Mouse (Mus musculus): ENCODE measurements around the gene Cry2. TPM values are rescaled to one million over a fixed set of nuclear protein-coding genes. Genes with fewer than 3 reads are reported as not detected.

Cry2 gene
- polyA plus RNA-seq, 1 experiment from 2014 or later, result 25.5 TPM

GRCm38 (mm10) chr2:92365568-92365967 lies 68.3 kb downstream of the Cry2 start:
- Histone ChIP-seq H3K27me3 (ENCODE audit: control insufficient read depth, insufficient read depth, low read length) (peaks cover 2% of the 10 kb centered on the region; the same call in 1 of the 2 replicates), H3K9me3 (ENCODE audit: control insufficient read depth, low read length) (no peaks in the 10 kb centered on the region), H3K4me1 (replicated peaks; ENCODE audit: control insufficient read depth, insufficient read depth, low read length) (peaks cover 7% of the 10 kb centered on the region; the same call in 1 of the 2 replicates), H3K9ac (ENCODE audit: low read length) (no peak overlapping the region), H3K36me3 (ENCODE audit: control insufficient read depth, insufficient read depth, low read length) (peaks cover under 1% of the 10 kb centered on the region; the same call in 1 of the 2 replicates), H3K4me3 (ENCODE audit: low read depth, low read length) (no peak overlapping the region), H3K27ac (ENCODE audit: low read depth, low read length) (no peak overlapping the region), H3K4me2 (ENCODE audit: low read depth, low read length, severe bottlenecking) (no peak overlapping the region)
- no peak for ATAC-seq (replicated peaks; ENCODE audit: low FRiP score)
- no peak for DNase-seq (ENCODE audit: low spot score)
- 93% methylated on average over 10 of the region's 10 CpGs for WGBS

- H3K36me3 ChIP-seq (ENCODE audit: control insufficient read depth, insufficient read depth, low read length), result peaks cover 6% of the 10 kb centered on the region; the same call in 1 of the 2 replicates
- no peak for ATAC-seq (replicated peaks; ENCODE audit: low FRiP score)
- WGBS, result 93% methylated on average over 4 of the region's 4 CpGs
These were observed 69.8 kb downstream of the Cry2 start for GRCm38 (mm10) chr2:92364086-92364485.

GRCm38 (mm10) chr2:92362571-92363228 lies 71.1 kb downstream of the Cry2 start:
- no peak overlapping the region for H3K4me2 ChIP-seq (ENCODE audit: low read depth, low read length, severe bottlenecking)
- 95% methylated on average over 6 of the region's 6 CpGs for WGBS
- H3K36me3 ChIP-seq (ENCODE audit: control insufficient read depth, insufficient read depth, low read length), result peaks cover 6% of the 10 kb centered on the region; the same call in 1 of the 2 replicates
- H3K27ac ChIP-seq (ENCODE audit: low read depth, low read length), result no peak overlapping the region
- 0 out of 2 replicates have a peak, but pooled peaks cover 1% of the 10 kb centered on the region for H3K4me1 ChIP-seq (replicated peaks; ENCODE audit: control insufficient read depth, insufficient read depth, low read length)
- DNase-seq (ENCODE audit: low spot score) (no peak), ATAC-seq (replicated peaks; ENCODE audit: low FRiP score) (no peak)
- H3K9me3 ChIP-seq (ENCODE audit: control insufficient read depth, low read length), result no peaks in the 10 kb centered on the region
- no peaks in the 10 kb centered on the region for H3K27me3 ChIP-seq (ENCODE audit: control insufficient read depth, insufficient read depth, low read length)
- no peak overlapping the region for H3K4me3 ChIP-seq (ENCODE audit: low read depth, low read length)
- no peak overlapping the region for H3K9ac ChIP-seq (ENCODE audit: low read length)

More at GRCm38 (mm10) chr2:92364086-92364485, 69.8 kb downstream of the Cry2 start:
- 0 out of 2 replicates have a peak, but pooled peaks cover 1% of the 10 kb centered on the region for H3K4me1 ChIP-seq (replicated peaks; ENCODE audit: control insufficient read depth, insufficient read depth, low read length)
- H3K9ac ChIP-seq (ENCODE audit: low read length), result no peak overlapping the region
- H3K4me2 ChIP-seq (ENCODE audit: low read depth, low read length, severe bottlenecking), result no peak overlapping the region
- H3K4me3 ChIP-seq (ENCODE audit: low read depth, low read length), result no peak overlapping the region
- no peak for DNase-seq (ENCODE audit: low spot score)
- H3K9me3 ChIP-seq (ENCODE audit: control insufficient read depth, low read length), result no peaks in the 10 kb centered on the region
- no peaks in the 10 kb centered on the region for H3K27me3 ChIP-seq (ENCODE audit: control insufficient read depth, insufficient read depth, low read length)
- H3K27ac ChIP-seq (ENCODE audit: low read depth, low read length), result no peak overlapping the region

GRCm38 (mm10) chr2:92361795-92362194 lies 72.0 kb downstream of the Cry2 start:
- Histone ChIP-seq H3K36me3 (ENCODE audit: control insufficient read depth, insufficient read depth, low read length) (peaks cover 6% of the 10 kb centered on the region; the same call in 1 of the 2 replicates), H3K4me2 (ENCODE audit: low read depth, low read length, severe bottlenecking) (no peak overlapping the region), H3K9me3 (ENCODE audit: control insufficient read depth, low read length) (no peaks in the 10 kb centered on the region), H3K27me3 (ENCODE audit: control insufficient read depth, insufficient read depth, low read length) (no peaks in the 10 kb centered on the region), H3K4me3 (ENCODE audit: low read depth, low read length) (no peak overlapping the region), H3K27ac (ENCODE audit: low read depth, low read length) (no peak overlapping the region), H3K4me1 (replicated peaks; ENCODE audit: control insufficient read depth, insufficient read depth, low read length) (0 out of 2 replicates have a peak, but pooled peaks cover 1% of the 10 kb centered on the region), H3K9ac (ENCODE audit: low read length) (no peak overlapping the region)
- DNase-seq (ENCODE audit: low spot score) (no peak), ATAC-seq (replicated peaks; ENCODE audit: low FRiP score) (no peak)
- 91% methylated on average over 8 of the region's 8 CpGs for WGBS

- Histone ChIP-seq H3K4me1 (replicated peaks; ENCODE audit: control insufficient read depth, insufficient read depth, low read length) (0 out of 2 replicates have a peak, but pooled peaks cover 1% of the 10 kb centered on the region), H3K9ac (ENCODE audit: low read length) (no peak overlapping the region), H3K4me3 (ENCODE audit: low read depth, low read length) (no peak overlapping the region), H3K9me3 (ENCODE audit: control insufficient read depth, low read length) (no peaks in the 10 kb centered on the region), H3K36me3 (ENCODE audit: control insufficient read depth, insufficient read depth, low read length) (peaks cover 6% of the 10 kb centered on the region; the same call in 1 of the 2 replicates), H3K4me2 (ENCODE audit: low read depth, low read length, severe bottlenecking) (no peak overlapping the region), H3K27ac (ENCODE audit: low read depth, low read length) (no peak overlapping the region), H3K27me3 (ENCODE audit: control insufficient read depth, insufficient read depth, low read length) (no peaks in the 10 kb centered on the region)
- no peak for ATAC-seq (replicated peaks; ENCODE audit: low FRiP score)
- DNase-seq (ENCODE audit: low spot score), result no peak
- 26% methylated on average over 12 of the region's 12 CpGs for WGBS
These were observed 73.0 kb downstream of the Cry2 start for GRCm38 (mm10) chr2:92360893-92361292.

- Histone ChIP-seq H3K4me3 (ENCODE audit: low read depth, low read length) (no peak overlapping the region), H3K36me3 (ENCODE audit: control insufficient read depth, insufficient read depth, low read length) (peaks cover 6% of the 10 kb centered on the region; the same call in 1 of the 2 replicates)
- 80% methylated on average over 25 of the region's 25 CpGs for WGBS
These were observed 73.5 kb downstream of the Cry2 start for GRCm38 (mm10) chr2:92360186-92360823.

GRCm38 (mm10) chr2:92359301-92359700 lies 74.5 kb downstream of the Cry2 start:
- ATAC-seq (replicated peaks; ENCODE audit: low FRiP score) (no peak), DNase-seq (ENCODE audit: low spot score) (no peak)
- Histone ChIP-seq H3K36me3 (ENCODE audit: control insufficient read depth, insufficient read depth, low read length) (peaks cover 6% of the 10 kb centered on the region; the same call in 1 of the 2 replicates), H3K9me3 (ENCODE audit: control insufficient read depth, low read length) (no peaks in the 10 kb centered on the region), H3K4me1 (replicated peaks; ENCODE audit: control insufficient read depth, insufficient read depth, low read length) (0 out of 2 replicates have a peak, but pooled peaks cover 1% of the 10 kb centered on the region), H3K9ac (ENCODE audit: low read length) (no peak overlapping the region), H3K4me2 (ENCODE audit: low read depth, low read length, severe bottlenecking) (no peak overlapping the region), H3K27ac (ENCODE audit: low read depth, low read length) (no peak overlapping the region), H3K4me3 (ENCODE audit: low read depth, low read length) (no peak overlapping the region), H3K27me3 (ENCODE audit: control insufficient read depth, insufficient read depth, low read length) (no peaks in the 10 kb centered on the region)
- WGBS, result 87% methylated on average over 2 of the region's 2 CpGs

More at GRCm38 (mm10) chr2:92360186-92360823, 73.5 kb downstream of the Cry2 start:
- Histone ChIP-seq H3K9ac (ENCODE audit: low read length) (no peak overlapping the region), H3K4me1 (replicated peaks; ENCODE audit: control insufficient read depth, insufficient read depth, low read length) (0 out of 2 replicates have a peak, but pooled peaks cover 1% of the 10 kb centered on the region), H3K27ac (ENCODE audit: low read depth, low read length) (no peak overlapping the region), H3K27me3 (ENCODE audit: control insufficient read depth, insufficient read depth, low read length) (no peaks in the 10 kb centered on the region), H3K4me2 (ENCODE audit: low read depth, low read length, severe bottlenecking) (no peak overlapping the region), H3K9me3 (ENCODE audit: control insufficient read depth, low read length) (no peaks in the 10 kb centered on the region)
- ATAC-seq (replicated peaks; ENCODE audit: low FRiP score) (no peak), DNase-seq (ENCODE audit: low spot score) (no peak)

GRCm38 (mm10) chr2:92354224-92354623 lies 79.6 kb downstream of the Cry2 start:
- 79% methylated on average over 6 of the region's 6 CpGs for WGBS
- no peak overlapping the region for H3K27ac ChIP-seq (ENCODE audit: low read depth, low read length)

More at GRCm38 (mm10) chr2:92354224-92354623, 79.6 kb downstream of the Cry2 start:
- ATAC-seq (replicated peaks; ENCODE audit: low FRiP score), result no peak
- Histone ChIP-seq H3K4me3 (ENCODE audit: low read depth, low read length) (no peak overlapping the region), H3K9ac (ENCODE audit: low read length) (no peak overlapping the region), H3K9me3 (ENCODE audit: control insufficient read depth, low read length) (no peaks in the 10 kb centered on the region), H3K4me2 (ENCODE audit: low read depth, low read length, severe bottlenecking) (no peak overlapping the region), H3K36me3 (ENCODE audit: control insufficient read depth, insufficient read depth, low read length) (no peaks in the 10 kb centered on the region; the same call in 1 of the 2 replicates), H3K27me3 (ENCODE audit: control insufficient read depth, insufficient read depth, low read length) (no peaks in the 10 kb centered on the region), H3K4me1 (replicated peaks; ENCODE audit: control insufficient read depth, insufficient read depth, low read length) (no peaks in the 10 kb centered on the region)
- DNase-seq (ENCODE audit: low spot score), result no peak
